Mouse (Mus musculus) frontal cortex, postnatal 14 days (tissue): ENCODE data around the gene B4galnt4.
"Not testable (repeated sequence)": the region's sequence is repeated elsewhere in the genome, so short reads cannot be mapped to it uniquely, and the experiment has no call there.

Experiments used
- DNase-seq, 2 experiments: peaks; one replicate each; pipeline ENCODE4 v3.0.0; 2022; ENCODE audit warnings: low spot score in 2 of 2

Gene B4galnt4

GRCm38 (mm10) chr7:141060426-141061242 is at the start of gene B4galnt4:
Gene B4galnt4 (plus strand): TSS chr7:141061104.
- DNase-seq, result peak; percentile 86 to 90

- DNase-seq, result no peak
These were observed 49.6 kb upstream of the B4galnt4 start for GRCm38 (mm10) chr7:141011238-141011770.

- DNase-seq, result no peak
These were observed 43.9 kb upstream of the B4galnt4 start for GRCm38 (mm10) chr7:141016707-141017697.

- DNase-seq, result not testable (repeated sequence)
These were observed 43.1 kb upstream of the B4galnt4 start, which contains the start of gene Ifitm6 for GRCm38 (mm10) chr7:141017824-141018223. Gene Ifitm6 (minus strand): TSS chr7:141017924.

GRCm38 (mm10) chr7:141019028-141019427 is 41.9 kb upstream of the B4galnt4 start:
- DNase-seq, result no peak

- no peak for DNase-seq
These were observed 39.1 kb upstream of the B4galnt4 start for GRCm38 (mm10) chr7:141021489-141022449.

- DNase-seq, result no peak
These were observed 35.8 kb upstream of the B4galnt4 start for GRCm38 (mm10) chr7:141024865-141025838.

- DNase-seq, result no peak
These were observed 34.7 kb upstream of the B4galnt4 start for GRCm38 (mm10) chr7:141026097-141026739.

GRCm38 (mm10) chr7:141026740-141027098 is 34.2 kb upstream of the B4galnt4 start:
- DNase-seq, result no peak

- no peak for DNase-seq
These were observed 32.1 kb upstream of the B4galnt4 start, which contains the start of gene Gm17387 for GRCm38 (mm10) chr7:141028831-141029230. Gene Gm17387 (plus strand): TSS chr7:141029131.

GRCm38 (mm10) chr7:141030390-141030789 is 30.5 kb upstream of the B4galnt4 start:
- no peak for DNase-seq

- no peak for DNase-seq
These were observed 28.3 kb upstream of the B4galnt4 start for GRCm38 (mm10) chr7:141032458-141033167.

- not testable (repeated sequence) for DNase-seq
These were observed 24.3 kb upstream of the B4galnt4 start for GRCm38 (mm10) chr7:141036624-141037023.

- DNase-seq, result no peak
These were observed 22.5 kb upstream of the B4galnt4 start for GRCm38 (mm10) chr7:141038090-141039032.

- DNase-seq, result no peak
These were observed 21.4 kb upstream of the B4galnt4 start for GRCm38 (mm10) chr7:141039386-141040107.

- DNase-seq, result no peak
These were observed 19.9 kb upstream of the B4galnt4 start for GRCm38 (mm10) chr7:141040867-141041606.
